Mouse (Mus musculus): ENCODE results near the gene Map3k3.
"Not testable (repeated sequence)": the region's sequence is repeated elsewhere in the genome, so short reads cannot be mapped to it uniquely, and the experiment has no call there.

Map3k3 gene

DNA sequence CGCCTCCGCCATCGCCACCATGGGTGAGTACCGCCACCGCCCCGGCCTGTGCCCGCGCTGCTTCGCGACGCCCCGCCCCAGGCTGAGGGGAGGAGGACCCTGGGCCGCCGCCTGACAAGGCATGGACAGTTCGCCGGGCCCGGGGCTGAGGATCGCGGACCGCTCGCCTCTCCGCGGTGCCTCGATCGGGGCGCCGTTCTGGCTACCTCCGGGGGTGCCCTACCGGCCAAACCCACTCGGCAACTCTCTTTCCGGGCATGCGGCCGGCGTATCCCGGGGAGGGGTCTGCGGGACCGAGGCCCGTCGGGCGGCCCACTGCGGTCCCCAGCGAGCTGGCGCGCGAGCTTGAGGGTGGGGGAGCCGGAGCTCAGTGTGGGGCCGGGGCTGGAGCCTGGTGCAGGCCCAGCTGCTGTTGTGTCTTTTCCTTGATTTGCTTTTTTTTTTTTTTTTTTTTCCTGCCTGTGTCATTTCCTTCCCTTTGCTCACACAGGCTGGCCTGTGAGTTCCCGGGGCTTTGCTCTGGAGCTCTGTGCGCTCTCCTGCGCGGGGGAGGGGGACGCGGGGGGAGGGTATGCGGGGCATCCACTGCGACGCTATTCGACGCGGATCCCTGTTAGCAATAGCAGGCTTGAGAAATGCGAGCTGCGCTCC is 623 bp downstream of the Map3k3 start:
- peak; percentile 82 to 86 for DNase-seq

DNA sequence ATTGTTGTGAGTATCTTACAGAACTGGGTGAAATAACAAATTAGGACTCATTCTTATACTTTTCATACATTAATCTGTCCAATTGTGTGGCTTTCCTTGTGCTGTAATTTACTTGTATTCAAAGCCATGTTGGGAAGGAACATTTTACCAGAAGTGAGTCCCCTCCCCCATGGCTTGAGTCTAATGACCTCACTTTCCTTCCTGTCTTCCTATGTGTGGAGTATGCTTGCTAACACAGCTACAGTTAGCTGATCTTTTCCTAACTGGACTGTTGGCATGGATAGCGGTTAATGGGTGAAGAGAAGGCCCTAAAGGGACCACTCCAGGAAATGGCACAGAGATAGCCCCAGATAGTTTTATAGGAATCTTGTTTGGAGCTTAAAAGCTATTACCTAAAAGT is 13.8 kb downstream of the Map3k3 start:
- peak; percentile 15 to 46 for DNase-seq

DNA sequence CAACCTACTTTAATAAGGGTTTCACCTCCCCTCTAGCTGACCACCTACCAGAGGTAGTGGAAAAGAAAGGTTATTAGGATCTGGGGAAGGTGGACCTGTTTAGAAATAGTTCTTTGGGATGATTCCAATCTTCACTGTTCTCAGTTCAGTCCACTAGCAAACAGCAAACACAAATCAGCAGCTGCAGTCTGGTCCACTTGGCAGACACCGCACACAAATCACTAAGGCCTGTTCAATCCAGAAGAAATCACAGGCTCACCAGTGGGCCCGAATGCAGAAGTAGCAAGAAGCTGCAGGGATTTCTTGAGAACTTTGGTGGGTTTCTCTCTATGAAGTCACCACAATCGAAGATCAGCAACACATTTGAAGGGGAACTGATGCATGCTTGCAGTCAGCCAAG is 18.5 kb downstream of the Map3k3 start:
- DNase-seq: no peak

DNA sequence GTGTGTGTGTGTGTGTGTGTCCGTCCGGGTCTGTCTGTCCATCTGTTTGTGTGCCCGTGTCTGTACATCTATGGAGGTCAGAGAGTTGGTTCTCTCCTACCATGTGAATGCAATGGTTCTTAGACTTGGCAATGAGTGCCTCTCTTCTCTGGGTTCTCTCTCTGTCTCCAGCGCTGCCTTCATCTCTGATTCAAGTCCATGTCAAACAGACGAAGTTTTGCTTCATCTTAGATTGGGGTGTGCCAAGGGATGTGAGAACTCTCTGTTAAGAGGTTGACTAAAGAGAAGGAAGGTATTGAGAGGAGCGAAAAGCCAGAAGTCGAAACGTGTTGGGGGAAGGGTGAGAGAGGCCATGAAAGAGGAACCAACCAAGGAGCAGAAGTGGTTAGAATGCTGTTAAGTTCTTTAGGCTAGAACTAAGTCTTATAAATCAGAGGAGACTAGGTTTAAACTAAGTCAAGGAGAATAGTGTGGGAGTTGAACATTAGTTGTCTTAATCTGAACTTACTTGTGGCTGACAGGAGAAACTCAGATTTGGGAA is 21.7 kb downstream of the Map3k3 start:
- peak; percentile 37 to 49 for DNase-seq

DNA sequence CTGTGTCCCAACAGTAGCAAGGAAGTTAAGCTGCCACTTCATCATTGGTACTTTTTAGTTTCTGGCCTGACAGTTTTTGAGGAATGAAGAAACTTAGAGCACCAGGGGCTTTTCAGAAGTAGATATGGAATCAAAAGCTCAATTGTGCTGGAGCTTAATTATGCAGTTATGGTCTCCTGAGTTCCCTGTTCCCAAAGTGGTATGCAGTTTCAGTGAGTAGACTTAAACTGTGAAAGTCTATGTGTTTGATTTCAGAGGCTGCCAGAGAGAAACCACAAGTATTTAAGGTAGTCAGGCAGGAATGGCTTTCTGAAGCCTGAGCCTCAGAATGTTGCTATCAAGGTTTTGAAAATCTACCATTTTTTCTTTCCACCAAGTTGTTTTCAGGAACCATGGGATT is 27.3 kb downstream of the Map3k3 start:
- no peak for DNase-seq

DNA sequence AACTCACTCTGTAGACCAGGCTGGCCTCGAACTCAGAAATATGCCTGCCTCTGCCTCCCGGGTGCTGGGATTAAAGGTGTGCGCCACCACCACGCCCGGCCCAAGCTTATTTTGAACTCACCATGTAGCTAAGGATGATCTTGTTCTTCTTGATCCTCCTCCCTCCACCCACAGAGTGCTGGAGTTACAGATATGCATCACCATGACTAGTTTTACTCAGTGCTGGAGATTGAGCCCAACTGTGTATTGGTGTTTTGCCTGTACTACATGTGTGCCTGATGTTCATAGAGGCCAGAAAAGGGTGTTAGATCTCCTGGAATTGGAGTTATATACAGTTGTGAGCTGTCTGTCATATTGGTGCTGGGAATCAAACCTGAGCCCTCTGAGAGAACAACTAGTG is 37.8 kb downstream of the Map3k3 start:
- no peak for DNase-seq

DNA sequence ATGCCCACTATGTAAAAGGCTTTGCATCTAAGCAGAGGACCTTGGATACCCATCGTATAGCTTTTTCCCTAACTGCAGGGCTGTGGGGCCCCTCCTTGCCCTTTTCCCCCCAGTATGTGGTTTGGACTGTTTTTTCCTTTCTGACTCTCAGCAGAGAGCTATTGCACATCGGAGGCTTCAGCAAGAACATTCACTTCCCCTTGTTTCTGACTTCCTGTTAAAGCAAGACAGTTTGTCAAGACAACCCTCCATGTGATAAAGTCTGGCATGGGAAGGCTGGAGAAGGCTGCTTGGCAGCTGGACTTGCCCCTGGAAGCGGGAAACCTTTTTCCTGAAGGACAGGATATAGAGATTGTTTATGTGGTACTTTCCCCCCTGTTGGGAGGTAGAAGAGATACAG is 38.3 kb downstream of the Map3k3 start:
- DNase-seq: peak; percentile 46 to 64

DNA sequence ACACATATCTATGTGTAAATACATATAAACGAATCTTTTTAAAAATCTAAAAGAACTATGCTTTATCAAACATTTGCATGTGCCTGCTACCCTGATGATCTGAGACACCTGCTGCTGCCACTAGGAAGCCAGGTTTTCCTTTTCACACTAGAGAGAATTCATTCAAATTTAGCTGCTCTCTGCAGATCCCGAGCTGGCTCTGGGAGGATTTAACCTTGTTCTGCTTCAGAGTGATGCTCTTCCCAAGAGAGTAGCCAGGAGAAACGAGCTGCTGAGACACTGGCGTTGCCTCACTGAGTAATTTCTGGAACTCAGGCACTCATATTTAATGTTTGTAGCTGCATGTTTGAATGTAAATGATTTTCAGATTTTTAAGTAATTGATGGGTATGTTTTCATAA is 40.4 kb downstream of the Map3k3 start:
- no peak for DNase-seq

DNA sequence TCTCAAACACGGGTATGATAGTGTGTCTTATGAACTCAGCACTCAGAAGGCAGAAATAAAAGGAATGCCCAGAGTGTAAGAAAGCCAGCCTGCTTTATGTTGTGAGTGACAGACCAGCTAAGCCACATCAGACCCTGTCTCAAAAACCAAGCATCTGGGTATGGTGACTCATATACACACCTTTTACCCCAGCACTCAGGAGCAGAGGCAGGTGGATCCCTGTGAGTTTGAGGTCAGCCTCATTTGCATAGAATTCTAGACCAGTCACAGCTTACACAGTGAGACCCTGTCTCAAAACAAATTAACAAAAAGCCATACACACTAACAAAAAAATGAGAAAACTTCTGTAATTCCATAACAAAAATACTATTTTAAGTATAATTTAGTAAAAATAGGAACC is 41.4 kb downstream of the Map3k3 start:
- no peak for DNase-seq

DNA sequence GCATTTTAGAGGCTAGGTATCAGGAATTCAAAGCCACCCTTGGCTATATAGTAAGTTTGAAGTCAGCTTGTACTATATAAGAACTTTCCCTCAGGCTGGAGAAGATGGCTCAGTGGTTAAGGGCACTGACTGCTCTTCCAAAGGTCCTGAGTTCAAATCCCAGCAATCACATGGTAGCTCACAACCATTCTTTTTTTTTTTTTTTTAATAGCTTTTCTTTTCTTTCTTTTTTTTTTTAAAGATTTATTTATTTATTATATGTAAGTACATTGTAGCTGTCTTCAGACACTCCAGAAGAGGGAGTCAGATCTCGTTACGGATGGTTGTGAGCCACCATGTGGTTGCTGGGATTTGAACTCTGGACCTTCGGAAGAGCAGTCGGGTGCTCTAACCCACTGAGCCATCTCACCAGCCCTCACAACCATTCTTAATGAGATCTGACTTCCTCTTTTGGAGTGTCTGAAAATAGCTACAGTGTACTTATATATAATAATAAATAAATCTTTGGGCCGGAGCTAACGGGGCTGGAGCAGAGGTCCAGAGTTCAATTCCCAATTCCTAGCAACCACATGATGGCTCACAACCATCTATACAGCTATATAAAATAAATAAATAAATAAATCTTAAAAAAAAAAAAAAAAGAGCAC is 42.4 kb downstream of the Map3k3 start:
- not testable (repeated sequence) for DNase-seq

DNA sequence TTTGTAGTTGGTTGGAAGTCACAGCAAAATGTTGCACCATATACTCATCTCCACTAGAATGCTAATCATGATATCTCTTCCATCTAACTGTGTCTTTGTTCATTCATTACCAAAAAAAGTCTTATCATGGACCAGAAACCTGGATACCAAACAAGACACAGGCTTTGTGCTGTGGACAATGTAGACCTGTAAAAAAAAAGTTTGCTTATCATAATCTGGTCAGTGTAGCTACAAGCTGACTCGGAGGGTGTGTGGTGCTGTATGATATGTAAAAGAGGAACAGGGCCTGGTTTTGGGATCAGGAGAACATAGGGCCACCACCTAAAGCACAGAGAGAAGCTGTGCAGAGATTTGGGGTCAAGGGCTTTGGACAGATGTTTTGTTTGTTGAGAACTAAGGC is 45.1 kb downstream of the Map3k3 start:
- no peak for DNase-seq

DNA sequence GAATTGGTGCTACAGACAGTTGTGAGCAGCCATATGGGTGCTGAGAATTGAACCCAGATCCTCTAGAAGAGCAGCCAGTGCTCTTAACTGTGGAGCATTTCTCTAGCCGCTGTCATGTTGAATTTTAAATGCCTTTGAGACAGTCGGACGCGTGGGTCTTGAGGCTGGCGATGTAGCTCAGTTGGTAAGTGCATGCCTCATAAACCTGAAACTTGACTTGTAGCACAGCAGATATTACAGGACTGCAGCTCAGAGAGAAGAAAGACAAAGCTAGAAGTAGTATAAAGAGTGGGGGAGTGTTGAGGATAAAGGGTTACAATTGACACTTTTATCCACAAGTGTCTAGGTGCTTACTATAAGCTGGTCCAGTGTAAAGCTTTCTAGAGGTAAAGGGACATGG is 48.1 kb downstream of the Map3k3 start:
- no peak for DNase-seq

DNA sequence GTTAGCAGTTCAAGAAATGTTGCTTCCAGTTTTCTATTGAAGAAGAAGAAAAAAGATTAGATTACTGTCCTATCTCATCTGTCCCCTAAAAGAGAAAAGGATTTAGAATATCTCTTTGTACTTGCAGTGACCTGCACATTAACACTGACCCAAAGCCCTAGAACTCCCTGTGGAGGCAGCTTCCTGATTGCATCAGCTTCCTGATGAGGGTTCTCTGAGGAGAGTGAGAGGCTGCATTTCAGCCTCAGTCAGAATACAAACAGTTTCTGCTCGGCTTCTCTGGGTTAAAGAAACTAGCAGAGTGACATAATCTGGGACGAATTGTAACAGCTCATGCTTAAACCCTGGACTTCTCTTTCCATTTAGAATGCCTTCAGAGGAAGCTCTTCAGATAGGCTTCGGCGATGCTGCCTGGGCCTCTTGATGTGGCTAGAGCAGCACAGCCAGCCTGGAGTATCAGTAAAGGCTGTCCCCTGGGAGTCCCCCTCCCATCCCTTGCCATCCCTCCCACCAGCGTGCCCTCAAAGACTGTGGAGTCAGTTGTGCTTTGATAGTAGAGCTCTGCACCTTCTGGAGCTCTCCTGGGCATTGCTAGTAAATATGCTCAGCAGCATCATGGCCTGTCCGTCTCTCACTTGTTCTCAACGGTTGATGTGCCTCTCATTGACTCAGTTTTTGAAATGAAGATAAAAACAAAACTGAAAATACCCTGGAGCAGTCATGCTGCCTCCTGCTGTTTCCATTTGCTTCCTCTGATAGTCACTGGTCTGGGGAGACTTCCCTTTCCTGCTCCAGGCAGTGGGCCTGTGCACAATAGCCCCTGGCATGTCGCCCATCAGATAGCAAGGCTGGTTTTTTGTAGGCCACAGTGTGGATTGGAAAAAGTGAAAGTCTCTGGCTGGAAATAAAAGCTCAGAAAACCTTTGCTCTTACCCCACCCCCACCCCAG is 50.4 kb downstream of the Map3k3 start:
- peak; percentile 91 to 94 for DNase-seq

DNA sequence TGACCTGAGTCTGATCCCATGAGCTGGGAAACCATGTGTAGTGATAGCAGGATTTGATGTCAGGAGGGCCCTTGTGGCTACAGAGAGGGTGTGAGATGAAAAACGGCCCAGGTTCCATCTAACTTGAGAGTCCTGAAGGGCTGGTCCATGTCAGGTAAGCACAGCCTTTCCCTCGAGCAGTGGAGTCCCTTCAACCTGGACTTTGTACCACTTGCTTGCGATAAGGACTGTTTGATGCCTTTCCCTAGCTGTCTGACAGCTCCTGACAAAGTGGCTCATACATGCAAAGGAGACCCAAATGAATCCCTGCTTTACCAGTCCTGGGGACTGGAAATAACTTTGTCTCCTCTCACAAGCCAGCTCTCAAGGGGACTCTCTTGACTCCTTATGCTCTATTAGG is 66.8 kb downstream of the Map3k3 start:
- DNase-seq: no peak

DNA sequence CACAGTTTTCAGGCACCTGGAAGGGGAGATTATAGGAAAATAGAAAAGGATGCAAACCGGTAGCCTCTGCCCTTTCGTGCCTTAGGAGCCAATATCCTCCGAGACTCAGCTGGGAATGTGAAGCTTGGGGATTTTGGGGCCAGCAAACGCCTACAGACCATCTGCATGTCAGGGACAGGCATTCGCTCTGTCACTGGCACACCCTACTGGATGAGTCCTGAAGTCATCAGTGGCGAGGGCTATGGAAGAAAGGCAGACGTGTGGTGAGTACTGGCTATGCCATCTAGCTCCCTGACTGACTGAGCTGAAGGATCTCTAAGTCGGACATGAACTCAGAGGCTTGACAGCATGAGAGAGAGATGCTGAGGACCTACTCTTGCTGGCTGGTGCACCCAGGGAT is 67.7 kb downstream of the Map3k3 start:
- DNase-seq: no peak

DNA sequence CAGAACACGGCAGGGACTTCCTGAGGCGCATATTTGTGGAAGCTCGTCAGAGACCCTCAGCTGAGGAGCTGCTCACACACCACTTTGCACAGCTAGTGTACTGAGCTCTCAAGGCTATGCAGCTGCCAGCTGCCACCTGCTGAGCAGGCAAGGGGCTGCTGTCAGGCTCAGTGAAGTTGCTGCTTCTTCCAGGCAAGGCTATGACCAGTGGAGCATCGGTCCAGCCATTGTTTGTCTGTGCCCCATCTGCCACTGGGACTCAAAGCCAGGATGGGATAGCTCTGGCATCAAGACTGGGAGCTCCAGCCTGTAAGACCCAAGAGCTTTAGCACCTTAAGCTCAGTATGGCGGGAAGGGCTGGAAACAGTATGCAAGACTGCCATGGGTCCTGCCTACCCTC is 69.7 kb downstream of the Map3k3 start:
- DNase-seq: no peak

DNA sequence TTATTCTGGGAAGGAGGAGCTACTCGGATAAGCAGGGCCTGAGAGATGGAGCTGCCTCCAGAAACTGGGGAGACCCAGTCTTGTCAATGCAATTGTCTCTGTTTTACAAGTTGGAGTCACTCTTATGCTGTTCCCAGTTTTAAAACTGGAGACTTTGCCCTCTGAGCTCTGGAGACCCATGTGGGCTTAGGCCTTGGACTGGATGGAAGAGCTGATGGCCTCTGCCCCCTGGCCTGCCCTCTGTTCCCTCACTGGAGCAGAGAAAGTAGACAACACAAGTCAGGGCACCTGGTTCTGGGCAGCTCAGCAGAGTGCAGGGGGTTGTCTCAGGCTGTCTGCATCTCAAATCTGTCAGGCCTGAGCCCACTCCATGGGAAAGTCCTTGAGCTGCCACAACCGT is 70.4 kb downstream of the Map3k3 start:
- DNase-seq: no peak

DNA sequence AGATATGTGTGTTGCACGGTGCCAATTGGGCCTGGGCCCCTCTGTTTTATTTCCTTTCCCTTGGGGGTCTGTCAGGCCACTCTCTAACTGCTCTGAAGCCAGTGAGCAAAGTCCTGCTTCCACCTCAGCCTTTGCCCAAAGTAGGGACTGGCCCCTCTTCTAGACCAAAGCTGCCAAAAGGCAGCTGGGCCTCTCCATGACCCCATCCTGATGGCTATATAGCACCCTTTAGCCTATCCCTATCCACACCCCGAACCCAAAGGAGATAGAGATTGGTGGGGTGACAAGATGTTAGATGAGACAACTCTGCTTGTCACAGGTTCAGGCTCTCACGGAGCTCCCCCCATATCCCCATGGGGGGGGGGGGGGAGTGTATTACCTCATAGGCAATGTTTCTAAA is 71.3 kb downstream of the Map3k3 start:
- DNase-seq: no peak

DNA sequence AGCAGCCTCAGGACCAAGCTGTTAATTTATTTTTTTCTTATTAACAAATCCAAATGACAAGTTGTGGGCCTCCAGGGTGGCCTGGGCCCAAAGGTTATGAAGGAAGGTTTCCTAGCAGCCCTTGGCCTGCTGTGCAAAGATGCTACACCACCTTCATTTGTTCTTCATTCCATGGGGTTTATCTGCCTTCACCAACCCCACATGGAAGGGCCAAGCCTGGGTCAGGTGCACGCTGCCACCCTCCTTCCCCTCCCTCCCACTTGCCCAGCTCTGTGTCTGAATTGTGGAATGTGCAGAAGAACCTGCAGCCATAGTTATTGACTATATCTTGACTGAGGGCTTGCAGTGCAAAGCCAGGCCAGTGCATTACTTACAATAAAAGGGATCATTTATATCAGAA is 71.8 kb downstream of the Map3k3 start:
- DNase-seq: no peak

DNA sequence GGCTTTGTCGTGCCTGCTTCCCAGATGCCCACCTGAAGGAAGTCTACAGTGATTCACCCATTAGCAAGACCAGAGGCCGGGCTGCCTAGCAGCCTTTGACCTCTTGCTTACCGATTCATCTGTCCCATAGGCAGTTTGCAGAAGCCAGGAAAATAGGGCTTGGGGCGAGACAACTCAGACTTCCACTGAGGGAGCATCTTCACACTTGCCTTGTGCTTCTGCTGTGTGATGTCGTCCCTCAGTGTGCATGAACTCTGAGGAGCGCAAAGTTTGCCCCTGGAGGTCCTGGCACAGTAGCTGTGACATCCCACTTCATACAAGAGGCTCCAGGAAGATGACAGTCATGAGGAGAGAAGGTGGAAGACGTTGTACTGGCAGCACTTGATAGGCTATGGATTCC is 72.7 kb downstream of the Map3k3 start:
- no peak for DNase-seq

DNA sequence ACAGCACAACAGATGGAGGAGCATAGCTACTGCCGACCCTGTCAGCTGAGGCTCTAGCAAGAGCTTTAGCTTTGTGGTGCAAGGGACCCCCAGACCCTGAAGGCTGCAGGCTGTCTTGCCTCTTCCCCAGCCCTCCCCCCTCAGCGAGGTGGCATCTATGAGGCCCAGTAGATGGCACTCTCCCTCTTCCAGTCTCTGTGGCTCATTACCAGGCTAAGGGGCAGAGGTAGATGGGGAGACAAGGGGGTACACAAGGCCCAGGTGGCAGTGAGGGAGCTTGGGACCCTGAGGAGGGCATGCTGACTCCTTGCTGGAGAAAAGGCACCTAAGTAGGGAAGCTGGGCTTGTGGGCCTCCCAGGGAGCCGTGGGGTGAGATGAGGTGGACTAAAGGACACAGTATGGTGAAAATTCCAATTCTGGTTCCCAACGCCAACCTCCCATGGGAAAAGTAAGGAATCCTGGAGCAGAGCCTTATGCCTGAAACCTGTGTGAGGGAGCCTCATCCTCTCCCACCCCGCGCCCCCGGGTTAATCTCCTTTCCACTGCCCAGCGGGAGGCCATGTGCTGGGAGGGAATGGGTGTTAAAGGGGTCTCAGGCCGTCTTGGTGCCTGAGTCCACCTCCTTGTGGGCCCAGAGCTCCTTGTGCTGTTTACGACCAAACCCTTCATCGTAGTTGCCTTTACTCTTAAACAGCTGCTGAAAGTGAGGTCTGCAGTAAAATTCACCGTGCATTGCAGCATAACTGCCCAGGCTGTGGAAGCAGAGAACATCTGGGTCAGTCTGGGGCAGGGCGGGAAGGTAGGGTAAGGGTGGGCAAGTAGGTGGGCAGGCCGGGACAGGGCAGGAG is 73.9 kb downstream of the Map3k3 start:
- DNase-seq: no peak

DNA sequence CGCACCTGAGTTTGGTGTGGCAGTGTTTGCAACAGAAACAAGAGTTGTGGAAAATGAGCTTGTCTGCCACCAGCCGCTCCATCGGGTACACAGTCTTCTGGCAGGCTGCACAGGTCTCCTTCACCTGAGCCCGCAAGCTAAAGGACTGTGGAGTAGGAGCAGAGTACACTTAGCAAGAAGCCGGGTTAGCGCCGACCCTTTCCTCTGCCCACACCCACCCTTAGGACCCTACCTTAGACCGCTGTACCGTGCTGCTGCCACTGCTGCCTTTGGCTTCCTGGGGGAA is 74.5 kb downstream of the Map3k3 start:
- no peak for DNase-seq
